Mouse (Mus musculus) C2C12 (cell line): ENCODE measurements at regions not wholly inside any gene's neighbourhood (a gene's known extent, or its start where the extent isn't known, plus 50 kb on each side); places are given as distances from the start of the nearest gene placed in this dataset.

Experiments used
- H3K27me3 ChIP-seq: one replicate; pipeline ENCODE4 v1.6.1; 2011; ENCODE audit not compliant: control insufficient read depth, insufficient read depth, insufficient read length
- H3K36me3 ChIP-seq: one replicate; pipeline ENCODE4 v1.6.1; 2011; ENCODE audit not compliant: control insufficient read depth, insufficient read depth
- H3K4me3 ChIP-seq: one replicate; pipeline ENCODE4 v1.5.1; 2011; ENCODE audit warnings: mild to moderate bottlenecking, control low read depth; ENCODE audit not compliant: poor library complexity, insufficient read depth, severe bottlenecking
- H3K79me2 ChIP-seq: one replicate; pipeline ENCODE4 v1.6.1; 2011; ENCODE audit not compliant: control insufficient read depth, insufficient read depth
- H3K79me3 ChIP-seq: one replicate; pipeline ENCODE4 v1.6.1; 2011; ENCODE audit warnings: low read depth, control low read depth
- H3ac ChIP-seq: one replicate; pipeline ENCODE3; 2011; ENCODE audit warnings: low read depth; ENCODE audit not compliant: control insufficient read depth, insufficient read length
- CEBPB ChIP-seq: IDR thresholded peaks from one replicate; pipeline ENCODE4 v1.6.1; 2011; ENCODE audit warnings: low read depth, mild to moderate bottlenecking, control low read depth, moderate library complexity
- CTCF ChIP-seq: IDR thresholded peaks from one replicate; pipeline ENCODE4 v1.5.1; 2011; ENCODE audit not compliant: control insufficient read depth, insufficient read depth, insufficient read length
- FOSL1 ChIP-seq: IDR thresholded peaks from one replicate; pipeline ENCODE4 v1.8.0; 2011; ENCODE audit warnings: mild to moderate bottlenecking, low read length; ENCODE audit not compliant: poor library complexity, insufficient read depth, severe bottlenecking
- MAX ChIP-seq: IDR thresholded peaks from one replicate; pipeline ENCODE4 v1.6.1; 2011; ENCODE audit warnings: mild to moderate bottlenecking, control low read depth
- MYOD1 ChIP-seq: IDR thresholded peaks from one replicate; pipeline ENCODE4 v1.6.1; 2011; ENCODE audit warnings: low read depth; ENCODE audit not compliant: control insufficient read depth, insufficient read length
- MYOG ChIP-seq: IDR thresholded peaks from one replicate; pipeline ENCODE4 v1.6.1; 2011; ENCODE audit not compliant: control insufficient read depth, insufficient read length; ENCODE audit errors: extremely low read depth
- USF1 ChIP-seq: IDR thresholded peaks from one replicate; pipeline ENCODE4 v1.6.1; 2011; ENCODE audit warnings: low read depth, mild to moderate bottlenecking, control low read depth, moderate library complexity

DNA sequence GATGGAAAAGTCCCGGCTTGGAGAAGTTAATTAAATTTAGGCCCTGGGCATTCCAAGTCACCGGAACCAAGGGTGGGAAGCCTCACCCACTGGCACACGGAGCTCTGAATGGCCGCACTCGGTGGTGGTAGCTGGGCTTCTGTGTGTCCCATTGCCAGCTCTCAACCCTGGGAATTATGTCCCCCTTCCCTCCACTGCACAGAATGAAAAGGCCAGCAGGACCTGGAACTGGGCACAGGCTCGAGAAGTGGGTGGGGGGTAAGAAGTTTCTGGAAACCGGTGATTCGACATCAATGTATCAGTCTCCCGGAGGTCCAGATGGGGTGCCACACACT, 149.1 kb upstream of the Tut7 start:
- TF ChIP-seq MAX (no peak), CEBPB (no peak), USF1 (no peak), MYOD1 (no peak), MYOG (no peak), CTCF (no peak), FOSL1 (no peak)
- no peaks in the 10 kb centered on the region for H3K27me3 ChIP-seq
- H3K79me3 ChIP-seq: no peaks in the 10 kb centered on the region
- H3ac ChIP-seq: no peak overlapping the region
- no peaks in the 10 kb centered on the region for H3K79me2 ChIP-seq
- no peak overlapping the region for H3K4me3 ChIP-seq
- no peaks in the 10 kb centered on the region for H3K36me3 ChIP-seq

DNA sequence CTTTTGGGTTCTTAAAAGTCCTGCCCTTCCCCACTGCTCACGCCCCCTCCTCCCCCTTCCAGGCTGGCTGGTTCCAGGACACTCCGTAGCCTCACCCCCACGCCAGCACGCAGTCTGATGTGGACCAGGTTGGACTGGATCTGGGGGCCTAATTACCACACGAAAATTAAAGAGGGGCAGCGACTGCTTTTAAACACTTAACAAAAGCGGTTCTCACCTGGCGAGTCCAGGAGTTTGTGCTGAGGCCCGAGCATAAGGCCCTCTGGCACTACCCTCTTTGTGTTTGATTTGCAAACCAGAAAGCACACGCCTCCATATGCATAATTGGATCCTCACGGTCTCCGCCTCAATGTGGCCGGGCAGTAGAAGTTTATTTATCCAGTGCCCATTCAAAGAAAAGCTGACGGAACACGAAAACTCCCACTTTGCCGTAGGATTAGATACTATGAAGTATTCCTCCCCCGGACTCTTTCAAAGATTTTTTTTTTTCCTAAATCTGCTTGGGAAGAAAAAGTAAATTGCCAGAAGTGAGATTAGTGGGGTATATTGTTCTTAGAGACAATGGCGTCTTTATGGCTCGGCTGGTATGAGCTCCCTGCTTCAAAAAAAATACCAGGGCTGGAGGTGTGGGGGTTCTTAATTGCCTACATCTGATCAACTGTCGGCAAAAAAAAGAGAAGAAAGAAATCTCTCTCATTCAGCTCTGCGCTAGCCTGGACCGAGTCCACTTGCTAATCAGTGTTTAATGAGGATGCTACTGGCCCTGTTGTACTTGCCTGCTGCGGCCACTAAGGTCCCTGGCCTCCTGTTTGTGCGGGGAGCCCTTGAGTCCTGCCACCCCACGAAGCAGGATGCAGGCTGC, 148.5 kb upstream of the Tut7 start:
- H3K4me3 ChIP-seq: no peak overlapping the region
- no peaks in the 10 kb centered on the region for H3K79me3 ChIP-seq
- no peaks in the 10 kb centered on the region for H3K79me2 ChIP-seq
- no peaks in the 10 kb centered on the region for H3K36me3 ChIP-seq
- no peaks in the 10 kb centered on the region for H3K27me3 ChIP-seq
- TF ChIP-seq MYOD1: no peak
- no peak overlapping the region for H3ac ChIP-seq

DNA sequence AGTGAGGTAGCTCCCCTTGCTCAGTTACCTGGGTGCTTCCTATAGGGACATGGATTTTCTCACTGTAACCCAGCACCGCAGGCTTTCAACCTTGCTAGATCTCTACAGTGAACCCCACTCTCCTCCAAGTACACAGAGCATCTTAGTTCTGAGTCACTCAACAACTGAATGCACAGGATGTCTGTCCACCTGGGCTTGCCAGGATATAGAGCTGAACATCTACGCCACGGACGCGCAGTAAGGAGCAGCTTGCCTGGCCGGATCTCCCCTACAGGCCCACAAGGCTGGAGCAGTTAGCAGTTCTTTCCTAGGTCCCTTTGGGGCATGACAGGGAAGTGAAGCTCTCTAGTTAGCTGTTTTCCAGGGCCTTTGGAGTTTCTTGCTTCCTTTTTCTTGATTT, 147.5 kb upstream of the Tut7 start:
- no peak overlapping the region for H3K4me3 ChIP-seq
- H3K27me3 ChIP-seq: no peaks in the 10 kb centered on the region
- no peaks in the 10 kb centered on the region for H3K79me2 ChIP-seq
- H3K79me3 ChIP-seq: no peaks in the 10 kb centered on the region
- no peak overlapping the region for H3ac ChIP-seq
- H3K36me3 ChIP-seq: no peaks in the 10 kb centered on the region
- TF ChIP-seq MYOD1 (no peak), CEBPB (no peak), FOSL1 (no peak), USF1 (no peak), MYOG (no peak), MAX (no peak), CTCF (no peak)

DNA sequence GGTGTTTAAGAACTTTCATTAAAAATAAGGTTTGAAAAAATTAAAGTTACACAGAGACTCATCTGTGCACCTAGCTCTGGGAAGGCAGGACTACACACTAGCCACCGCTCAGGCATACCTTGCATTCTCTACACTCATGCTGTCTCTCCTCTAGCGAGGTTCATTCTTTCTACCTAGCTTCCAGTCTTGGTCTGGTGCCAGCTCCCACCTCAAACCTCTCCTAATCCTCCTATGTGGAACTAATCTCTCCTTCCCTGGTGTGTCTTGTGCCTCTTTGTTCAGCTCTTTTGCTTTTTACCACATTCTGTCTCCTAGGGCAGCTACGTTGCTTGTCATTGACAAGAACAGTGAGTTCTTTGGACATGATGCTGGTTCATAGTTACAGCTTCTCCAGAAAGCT, 146.5 kb upstream of the Tut7 start:
- TF ChIP-seq FOSL1 (no peak), MYOG (no peak), CTCF (no peak), MYOD1 (no peak), CEBPB (no peak), MAX (no peak), USF1 (no peak)
- H3K79me3 ChIP-seq: no peaks in the 10 kb centered on the region
- H3K36me3 ChIP-seq: no peaks in the 10 kb centered on the region
- H3K4me3 ChIP-seq: no peak overlapping the region
- H3K79me2 ChIP-seq: no peaks in the 10 kb centered on the region
- no peaks in the 10 kb centered on the region for H3K27me3 ChIP-seq
- H3ac ChIP-seq: no peak overlapping the region

DNA sequence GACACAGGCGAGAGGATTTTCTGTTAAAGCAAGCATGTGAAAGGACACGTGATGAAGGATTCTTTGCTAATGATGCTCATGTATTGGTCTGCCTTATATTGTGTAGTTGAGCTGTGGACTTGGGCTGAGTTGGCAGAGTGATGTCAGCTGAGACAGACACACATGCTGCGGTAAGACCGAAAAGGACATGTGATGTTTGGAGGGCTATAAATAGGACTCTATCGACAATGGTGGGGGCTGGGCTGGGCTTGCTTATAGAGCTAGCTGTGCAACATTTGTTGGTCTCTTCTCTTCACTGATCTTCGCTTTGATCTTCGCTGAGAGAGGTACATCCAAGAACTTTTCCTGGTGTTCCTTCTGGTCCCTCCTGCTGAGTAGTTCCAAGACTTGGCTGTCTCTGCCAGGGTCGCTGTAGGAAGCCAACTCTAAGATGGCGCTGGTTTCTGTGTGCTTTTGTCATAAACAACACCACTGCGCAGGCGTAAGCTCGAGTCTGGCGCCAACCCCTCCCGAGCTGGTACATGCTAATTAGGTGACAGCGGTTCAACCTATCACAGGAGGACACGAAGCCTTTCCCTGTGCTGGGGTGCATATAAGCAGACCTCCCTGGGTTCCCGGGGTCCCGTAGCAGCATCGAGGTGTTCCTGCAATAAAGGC, 145.8 kb upstream of the Tut7 start:
- no peaks in the 10 kb centered on the region for H3K79me3 ChIP-seq
- H3K27me3 ChIP-seq: no peaks in the 10 kb centered on the region
- H3K79me2 ChIP-seq: no peaks in the 10 kb centered on the region
- no peaks in the 10 kb centered on the region for H3K36me3 ChIP-seq
- TF ChIP-seq MYOD1: no peak
- no peak for TF ChIP-seq MYOG
- no peak for TF ChIP-seq MAX
- no peak for TF ChIP-seq USF1
- no peak for TF ChIP-seq CTCF
- TF ChIP-seq FOSL1: no peak
- TF ChIP-seq CEBPB: no peak
- no peak overlapping the region for H3ac ChIP-seq
- no peak overlapping the region for H3K4me3 ChIP-seq
